Mouse (Mus musculus): ENCODE data around the gene Ddx42.

The Ddx42 gene

GRCm38 (mm10) chr11:106269060-106269431 is 52.3 kb downstream of the Ddx42 start:
- peak; percentile 59 for DNase-seq

DNA sequence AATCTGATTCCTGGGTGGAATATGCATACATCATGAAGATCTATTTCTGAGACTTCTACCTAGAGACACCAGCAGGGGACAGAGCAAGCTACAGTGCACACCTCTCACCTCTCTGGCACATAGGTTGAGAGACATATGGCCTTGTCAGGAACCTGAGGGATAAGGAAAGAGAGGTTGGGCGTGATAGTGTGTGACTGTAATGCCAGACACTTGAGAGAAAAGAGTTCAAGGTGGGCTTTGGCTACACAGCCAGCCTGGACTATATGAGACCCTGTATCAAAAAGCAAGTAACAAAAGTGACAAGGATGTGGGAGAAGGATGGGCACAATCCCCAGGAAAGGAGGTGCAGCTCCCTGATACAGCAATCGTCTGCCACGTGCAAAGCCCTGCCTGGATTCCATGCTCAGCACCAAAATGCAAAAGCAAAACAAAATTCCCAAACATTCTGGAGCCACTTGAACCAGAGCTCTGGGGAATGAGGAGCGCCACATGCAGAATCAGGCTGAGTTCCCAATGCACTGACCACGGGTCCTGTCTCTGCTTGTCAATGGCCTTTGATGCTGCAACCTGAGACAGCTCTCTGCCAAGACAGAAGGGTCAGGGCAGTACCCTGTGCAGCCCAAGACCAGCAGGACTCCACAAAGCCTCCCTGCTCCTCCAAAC is 54.5 kb downstream of the Ddx42 start:
- DNase-seq: peak; percentile 55

DNA sequence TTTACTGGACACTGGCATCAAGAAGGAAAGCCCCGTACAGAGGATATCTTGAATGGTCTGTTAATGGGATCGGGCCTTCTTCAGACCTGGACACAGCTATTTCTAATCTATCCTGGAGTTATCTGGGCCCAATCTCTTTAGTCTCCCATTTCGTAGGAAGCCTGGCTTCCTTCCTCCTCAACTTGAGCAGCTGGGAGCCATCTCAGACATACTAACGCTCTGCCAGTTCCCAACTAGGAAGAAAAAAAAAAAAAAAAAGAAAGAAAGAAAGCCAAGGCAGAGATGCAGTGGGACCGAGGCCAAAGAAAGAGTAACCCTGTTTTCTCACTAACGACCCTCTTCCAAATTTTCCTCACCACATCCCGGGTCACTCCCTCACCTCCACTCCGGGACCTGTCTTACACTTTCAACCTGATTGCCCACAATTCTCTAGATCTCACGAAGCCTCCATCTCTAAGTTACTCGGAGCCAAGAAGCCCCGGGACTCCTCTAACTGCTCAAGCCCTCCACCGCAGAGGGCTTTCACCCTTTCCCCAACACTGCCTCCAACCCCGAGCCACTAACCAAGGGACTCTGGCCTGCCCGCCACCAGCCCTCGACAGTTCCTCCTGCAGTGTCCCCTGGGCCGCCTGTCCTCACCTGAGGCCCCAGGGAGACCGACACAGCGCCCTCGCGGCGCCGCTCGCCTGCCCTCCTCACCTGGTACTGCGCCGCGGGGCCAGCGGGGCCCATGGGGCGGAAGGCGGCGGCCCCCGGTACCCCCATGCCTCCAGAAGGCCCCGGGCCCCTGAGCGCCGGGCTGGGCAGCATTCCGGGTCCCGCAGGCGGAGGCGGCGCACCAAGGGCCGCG is 55.3 kb downstream of the Ddx42 start:
- peak; percentile 63 for DNase-seq

DNA sequence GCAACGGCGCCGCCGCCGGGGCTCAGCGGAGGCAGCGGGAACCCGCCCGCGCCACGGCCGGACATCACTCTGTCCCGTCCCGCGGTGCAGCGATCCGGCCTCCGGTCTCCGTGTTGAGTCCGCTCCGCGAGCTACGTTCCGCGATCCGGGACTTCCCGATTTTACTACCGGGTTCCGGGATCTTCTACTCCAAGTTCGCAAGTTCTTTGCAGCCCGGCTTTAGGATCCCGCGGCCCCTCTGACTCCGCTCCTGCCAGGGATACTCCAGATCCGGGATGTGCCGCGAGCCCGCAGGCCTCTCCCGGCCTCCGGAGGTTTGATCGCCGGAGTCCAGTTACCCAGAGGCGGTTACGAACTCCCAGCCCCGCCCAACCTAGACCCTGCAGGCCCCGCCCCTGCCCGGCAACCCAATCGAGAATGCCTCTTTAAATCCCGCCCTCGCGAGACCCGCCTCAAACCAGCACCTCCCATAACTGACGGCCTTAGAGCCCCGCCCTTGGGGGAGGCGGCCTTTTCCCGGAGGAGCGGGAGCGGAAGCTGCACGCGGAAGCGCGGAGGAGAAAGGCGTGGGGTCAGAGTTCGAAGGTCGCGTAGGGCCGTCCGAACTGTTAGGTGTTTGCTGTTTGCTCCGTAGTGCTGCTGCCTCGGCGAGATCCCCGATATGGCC is 56.1 kb downstream of the Ddx42 start, which contains the start of gene Smarcd2:
Gene Smarcd2, minus strand, starts transcription at position 329 of the 667 bp plus-strand sequence.
- peak; percentile 98 for DNase-seq

GRCm38 (mm10) chr11:106273311-106273684 is 56.6 kb downstream of the Ddx42 start:
- no peak for DNase-seq

DNA sequence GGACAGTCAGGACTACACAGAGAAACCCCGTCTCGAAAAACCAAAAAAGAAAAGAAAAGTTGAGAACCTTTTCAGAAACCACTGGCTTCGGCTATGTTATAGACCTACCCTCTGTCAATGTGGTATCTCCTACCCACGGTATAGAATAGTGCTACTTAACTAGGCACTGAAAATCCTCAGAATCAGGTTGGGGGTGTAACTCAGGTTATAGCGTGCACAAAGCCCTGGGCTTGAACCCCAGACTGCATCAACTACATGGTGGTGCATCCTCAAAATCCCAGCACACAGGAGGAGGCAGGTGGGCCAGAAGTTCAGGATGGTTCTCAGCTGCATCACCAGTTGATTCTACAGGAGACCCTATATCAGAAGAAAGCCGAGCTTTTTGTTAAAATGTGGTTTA is 57.1 kb downstream of the Ddx42 start:
- no peak for DNase-seq

GRCm38 (mm10) chr11:106274374-106274773 is 57.6 kb downstream of the Ddx42 start:
- DNase-seq: no peak

DNA sequence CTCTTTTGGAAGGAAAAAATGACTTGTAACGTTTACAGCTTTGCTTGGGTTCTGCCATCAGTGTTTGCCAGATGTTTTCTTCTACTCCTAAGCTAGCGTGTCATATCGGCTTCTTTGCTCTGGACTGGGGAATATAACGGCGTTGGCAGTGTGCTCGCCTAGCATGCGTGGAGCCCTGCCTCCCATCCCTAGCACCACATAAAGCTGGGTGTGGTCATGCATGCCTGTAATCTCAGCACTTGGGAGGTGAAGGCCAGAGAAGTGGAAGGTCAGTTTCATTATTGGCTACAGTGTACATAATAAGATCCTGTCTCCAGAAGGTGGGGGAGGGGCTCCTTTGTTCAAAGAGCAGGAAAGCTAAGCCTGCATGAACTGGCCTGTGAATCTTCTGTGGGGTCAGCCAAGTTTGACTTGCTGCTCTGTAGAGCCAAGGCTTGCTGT is 58.3 kb downstream of the Ddx42 start:
- peak; percentile 35 for DNase-seq

- peak; percentile 96 for DNase-seq
Observed at GRCm38 (mm10) chr11:106276454-106276853, 59.7 kb downstream of the Ddx42 start, which contains the start of gene Tcam1. TSS of gene Tcam1 (plus strand) at chr11:106276672.

DNA sequence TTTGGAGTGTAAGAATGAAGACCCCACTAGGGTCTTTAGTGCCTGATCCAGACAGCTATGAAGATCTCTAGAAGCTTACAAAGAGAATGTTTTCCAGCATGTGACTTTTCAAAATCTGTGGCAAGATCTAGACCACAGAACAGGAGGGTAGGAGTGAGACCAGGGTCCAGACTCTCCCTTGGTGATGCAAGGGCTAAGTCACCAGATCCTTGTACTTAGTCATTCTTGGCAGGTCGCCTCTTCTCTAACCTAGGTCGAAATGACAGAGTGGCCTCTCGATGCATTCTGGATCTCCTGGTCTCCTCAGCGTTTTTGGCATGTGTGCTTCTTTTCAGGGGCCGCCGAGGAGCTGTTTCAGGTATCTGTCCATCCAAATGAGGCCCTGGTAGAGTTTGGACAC is 65.7 kb downstream of the Ddx42 start:
- no peak for DNase-seq

DNA sequence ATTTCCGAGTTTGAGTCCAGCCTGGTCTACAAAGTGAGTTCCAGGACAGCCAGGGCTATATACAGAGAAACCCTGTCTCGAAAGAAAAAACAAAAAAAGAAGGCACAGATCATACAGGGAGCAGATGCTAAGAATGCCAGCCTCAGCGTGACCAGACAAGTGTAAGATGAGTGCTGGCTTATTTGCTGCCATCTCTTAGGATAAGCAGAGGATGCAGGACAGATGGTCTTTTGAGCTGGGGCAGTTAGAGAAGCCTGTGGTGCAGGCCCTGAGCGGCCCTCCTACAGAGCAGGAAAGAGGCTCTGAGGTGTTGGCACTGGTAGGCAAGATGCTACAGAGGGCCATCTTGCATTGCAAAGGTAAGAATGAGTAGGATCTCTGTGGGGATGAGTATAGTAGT is 66.6 kb downstream of the Ddx42 start:
- DNase-seq: peak; percentile 41

DNA sequence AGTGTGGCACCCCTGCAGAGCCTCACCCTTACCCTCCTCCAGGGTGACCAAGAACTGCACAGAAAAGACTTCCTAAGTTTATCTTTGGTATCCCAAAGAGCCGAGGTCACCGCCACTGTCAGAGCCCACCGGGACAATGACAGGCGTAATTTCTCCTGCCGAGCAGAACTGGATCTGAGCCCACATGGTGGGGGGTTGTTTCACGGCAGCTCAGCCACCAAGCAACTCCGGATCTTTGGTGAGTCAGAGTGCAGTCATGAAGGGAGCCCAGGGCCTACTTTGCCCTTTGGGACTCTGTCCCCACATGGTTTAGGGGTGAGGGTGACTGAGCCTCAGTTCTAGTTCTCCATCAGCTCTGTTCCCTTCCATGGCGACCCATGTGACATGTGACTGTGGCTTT is 67.4 kb downstream of the Ddx42 start:
- DNase-seq: peak; percentile 35

DNA sequence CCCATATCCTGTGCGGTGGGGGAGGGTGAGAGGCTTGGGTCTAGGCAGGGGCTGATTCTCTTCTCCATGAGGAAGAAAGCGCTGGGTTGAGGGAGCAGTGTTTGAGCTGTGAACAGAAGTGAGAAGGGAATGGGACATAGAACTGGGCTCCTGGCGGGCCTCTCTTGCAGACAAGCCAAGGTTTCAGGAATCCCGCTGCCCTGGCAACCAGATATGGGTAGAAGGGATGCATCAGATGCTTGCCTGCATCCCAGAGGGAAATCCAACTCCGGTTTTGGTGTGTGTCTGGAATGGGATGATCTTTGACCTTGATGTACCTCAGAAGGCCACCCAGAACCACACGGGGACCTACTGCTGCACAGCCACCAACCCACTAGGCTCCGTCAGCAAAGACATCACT is 69.5 kb downstream of the Ddx42 start:
- peak; percentile 51 for DNase-seq

DNA sequence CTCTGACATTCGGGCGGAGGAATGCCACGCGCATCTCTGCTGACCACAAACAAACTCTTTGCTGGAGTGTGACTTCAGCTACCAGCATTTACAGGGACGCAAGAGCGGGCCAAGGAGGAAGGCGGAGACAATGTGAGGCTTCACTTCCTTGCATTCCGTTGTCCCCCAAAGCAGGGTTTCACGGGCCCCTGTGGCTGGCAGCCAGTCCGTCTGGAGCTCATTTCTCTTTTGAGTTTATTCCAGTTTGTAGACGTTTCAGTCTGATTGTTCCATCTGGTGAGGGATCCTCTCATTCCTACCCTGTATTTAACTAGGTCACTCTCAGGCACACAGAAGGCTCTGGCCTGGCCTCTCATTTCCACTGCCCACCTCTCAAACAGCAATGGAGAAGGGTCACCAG is 70.3 kb downstream of the Ddx42 start:
- peak; percentile 84 for DNase-seq

DNA sequence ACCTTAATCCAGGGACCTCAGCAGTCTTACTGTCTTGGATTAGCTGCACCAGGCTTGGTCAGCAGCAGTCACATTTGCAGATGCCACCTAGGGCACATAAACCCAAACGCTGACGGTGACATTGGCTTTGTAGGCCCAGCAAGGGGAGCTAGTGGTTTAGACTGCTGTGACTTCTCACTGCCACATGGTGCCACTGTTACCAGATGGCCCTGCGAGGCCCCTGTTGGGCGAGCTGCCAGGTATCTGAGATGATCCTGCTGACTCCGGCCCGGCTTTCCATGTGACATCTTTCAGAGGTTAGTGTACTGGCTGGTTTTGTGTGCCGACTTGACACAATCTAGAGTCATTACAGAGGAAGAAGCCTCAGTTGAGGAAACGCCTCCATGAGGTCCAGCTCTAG is 72.6 kb downstream of the Ddx42 start:
- DNase-seq: peak; percentile 90

DNA sequence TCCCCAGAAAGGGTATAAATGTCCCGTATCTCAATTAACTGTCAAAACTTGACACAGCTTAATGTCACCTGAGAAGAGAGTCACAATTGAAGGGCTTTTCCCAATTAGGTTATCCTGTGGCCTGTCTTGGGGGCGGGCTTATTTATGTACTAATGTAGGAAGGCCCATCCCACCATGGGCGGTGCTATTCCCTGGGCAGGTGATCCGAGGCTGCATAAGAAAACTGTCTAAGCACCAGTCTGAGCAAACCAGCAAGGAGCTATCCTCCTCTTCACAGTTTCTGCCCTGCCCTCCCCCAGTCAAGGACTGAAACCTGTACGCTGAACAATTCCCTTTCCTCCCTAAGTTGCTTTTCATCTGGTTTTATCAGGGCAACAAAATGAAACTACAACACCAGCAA is 73.7 kb downstream of the Ddx42 start:
- peak; percentile 23 for DNase-seq

DNA sequence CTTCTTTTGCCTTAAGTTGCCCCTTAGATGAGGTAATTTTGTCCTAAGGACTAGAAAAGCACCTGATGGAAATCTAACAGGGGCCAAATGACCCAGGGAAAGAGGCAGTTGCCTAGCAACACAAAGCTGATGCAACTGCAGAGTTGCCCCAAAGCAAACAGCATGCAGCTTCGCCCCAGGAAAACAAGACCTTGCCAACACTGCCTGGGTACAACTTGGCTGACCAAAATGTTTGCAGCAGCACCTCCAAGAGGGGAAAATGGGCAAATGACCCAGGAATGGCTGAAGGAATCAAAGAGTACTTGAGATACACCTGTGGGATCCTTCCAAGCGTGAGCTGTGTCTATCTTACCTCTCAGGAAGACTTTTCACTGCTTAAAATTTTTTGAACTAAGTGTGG is 75.1 kb downstream of the Ddx42 start:
- DNase-seq: peak; percentile 83
